Mouse (Mus musculus): Measurements from ENCODE around the gene Fam83g. TPM values are rescaled to one million over a fixed set of nuclear protein-coding genes. Genes with fewer than 3 reads are reported as not detected.

Gene Fam83g
- polyA plus RNA-seq, 1 experiment from 2014 or later = 6.6 TPM

DNA sequence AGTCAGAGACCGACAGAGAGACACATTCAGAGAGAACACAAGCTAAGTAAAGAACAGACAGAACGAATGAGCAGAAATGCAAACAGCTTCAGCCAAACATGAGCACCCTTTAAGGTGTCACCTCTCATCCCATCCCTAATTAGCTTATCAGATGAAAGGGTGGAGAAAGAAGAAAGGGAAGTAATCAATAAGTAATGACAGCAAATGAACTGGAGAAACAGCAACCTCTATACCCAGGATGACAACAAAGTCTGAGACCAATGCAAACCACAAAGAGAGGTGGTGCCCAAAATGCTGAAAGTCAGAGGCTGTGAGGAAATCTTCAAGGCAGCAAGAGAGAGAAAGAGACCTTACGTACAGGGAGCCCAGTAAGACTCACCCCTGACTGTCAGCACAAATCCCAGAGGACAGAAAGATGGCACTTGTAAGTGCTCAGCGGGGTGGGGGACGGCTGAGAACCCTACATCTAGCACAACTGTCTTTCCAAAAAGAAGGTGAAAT, 38.5 kb upstream of the Fam83g start:
- Histone ChIP-seq H3K4me3 (replicated peaks) (no peak overlapping the region), H3K27ac (replicated peaks) (no peak overlapping the region), H3K4me2 (no peak overlapping the region), H3K9me3 (replicated peaks) (no peaks in the 10 kb centered on the region), H3K27me3 (0 out of 2 replicates have a peak, but pooled peaks cover 8% of the 10 kb centered on the region), H3K4me1 (replicated peaks) (no peaks in the 10 kb centered on the region), H3K9ac (no peak overlapping the region), H3K36me3 (replicated peaks) (no peaks in the 10 kb centered on the region)
- WGBS (ENCODE audit: insufficient replicate concordance) = 53% methylated on average over 5 of the region's 5 CpGs
- no peak for ATAC-seq (ENCODE audit: insufficient read depth)

DNA sequence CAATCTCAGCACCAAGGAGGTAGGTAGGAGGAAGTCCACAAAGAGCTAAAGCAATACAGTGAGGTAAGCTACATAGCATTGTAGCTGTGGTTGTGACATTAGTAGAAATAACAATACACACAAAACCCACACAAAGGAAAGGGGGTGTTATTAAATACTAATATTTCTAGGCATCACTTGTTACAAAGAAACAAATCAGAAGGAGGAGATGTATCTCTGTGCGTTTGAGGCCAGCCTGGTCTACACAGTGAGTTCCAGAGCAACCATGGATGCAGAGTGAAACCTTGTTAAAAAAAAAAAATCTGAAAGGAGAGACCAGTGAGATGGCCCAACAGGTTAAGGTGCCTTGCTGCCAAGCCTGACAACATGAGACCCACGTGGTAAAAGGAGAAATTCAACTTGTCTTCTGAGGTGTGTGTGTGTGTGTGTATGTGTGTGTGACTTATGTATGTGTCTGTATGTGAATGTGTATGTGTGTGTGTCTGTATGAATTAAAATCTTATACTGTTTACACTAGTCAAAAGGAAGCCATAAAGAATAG, 37.3 kb upstream of the Fam83g start:
- Histone ChIP-seq H3K27ac (replicated peaks) (no peak overlapping the region), H3K9ac (no peak overlapping the region), H3K27me3 (0 out of 2 replicates have a peak, but pooled peaks cover 8% of the 10 kb centered on the region), H3K4me1 (replicated peaks) (no peaks in the 10 kb centered on the region), H3K4me3 (replicated peaks) (no peak overlapping the region), H3K36me3 (replicated peaks) (no peaks in the 10 kb centered on the region), H3K9me3 (replicated peaks) (no peaks in the 10 kb centered on the region), H3K4me2 (no peak overlapping the region)
- ATAC-seq (ENCODE audit: insufficient read depth) = no peak
- 34% methylated on average over 2 of the region's 2 CpGs for WGBS (ENCODE audit: insufficient replicate concordance)

GRCm38 (mm10) chr11:61647110-61647910, 36.6 kb upstream of the Fam83g start:
- ATAC-seq (ENCODE audit: insufficient read depth) = no peak
- Histone ChIP-seq H3K36me3 (replicated peaks) (no peaks in the 10 kb centered on the region), H3K4me2 (no peak overlapping the region), H3K4me3 (replicated peaks) (no peak overlapping the region), H3K9ac (no peak overlapping the region), H3K9me3 (replicated peaks) (no peaks in the 10 kb centered on the region), H3K27me3 (0 out of 2 replicates have a peak, but pooled peaks cover 8% of the 10 kb centered on the region), H3K27ac (replicated peaks) (no peak overlapping the region), H3K4me1 (replicated peaks) (no peaks in the 10 kb centered on the region)
- 29% methylated on average over 10 of the region's 10 CpGs for WGBS (ENCODE audit: insufficient replicate concordance)

DNA sequence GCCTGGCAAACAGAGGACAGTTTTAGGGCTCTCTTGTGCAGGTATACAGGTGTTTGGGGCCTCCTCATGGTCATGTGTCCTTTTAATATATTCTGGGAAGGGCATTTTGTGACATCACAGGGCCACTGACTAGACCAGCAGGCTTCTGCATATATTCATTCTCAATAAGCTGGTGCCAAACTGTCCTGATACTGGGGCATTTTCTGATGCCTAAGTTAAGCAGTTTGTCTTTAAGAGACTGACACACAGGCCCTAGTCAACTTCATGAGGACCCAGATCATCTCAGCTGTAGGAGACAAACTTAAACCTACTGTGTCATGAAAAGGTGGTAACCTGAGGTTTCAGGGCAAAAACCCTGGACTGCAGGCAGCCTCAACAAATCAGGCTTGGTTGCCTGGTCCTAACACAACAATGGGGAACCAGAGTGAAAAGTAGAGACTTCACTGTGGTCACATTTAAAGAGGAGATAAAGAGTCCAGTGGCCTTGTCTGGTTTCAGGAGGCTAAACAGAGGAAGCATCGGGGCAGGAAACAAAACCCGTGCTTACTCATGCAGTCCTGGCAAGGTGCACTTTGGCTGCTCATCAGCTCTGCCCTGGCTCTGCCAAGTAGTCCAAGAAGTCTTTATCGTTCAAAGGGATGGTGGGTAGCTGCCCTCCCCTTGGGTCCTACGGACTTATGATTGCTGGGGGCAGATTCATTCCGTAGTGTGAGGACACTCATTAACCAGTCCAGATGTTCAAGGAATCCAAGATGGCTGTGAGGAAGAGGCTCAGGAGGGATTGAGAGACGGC, 35.7 kb upstream of the Fam83g start:
- Histone ChIP-seq H3K9ac (no peak overlapping the region), H3K27me3 (0 out of 2 replicates have a peak, but pooled peaks cover 8% of the 10 kb centered on the region), H3K9me3 (replicated peaks) (no peaks in the 10 kb centered on the region), H3K36me3 (replicated peaks) (no peaks in the 10 kb centered on the region), H3K4me3 (replicated peaks) (no peak overlapping the region), H3K4me2 (no peak overlapping the region), H3K4me1 (replicated peaks) (no peaks in the 10 kb centered on the region), H3K27ac (replicated peaks) (no peak overlapping the region)
- 27% methylated on average over 6 of the region's 6 CpGs for WGBS (ENCODE audit: insufficient replicate concordance)
- ATAC-seq (ENCODE audit: insufficient read depth) = no peak

- Histone ChIP-seq H3K36me3 (replicated peaks) (no peaks in the 10 kb centered on the region), H3K9me3 (replicated peaks) (no peaks in the 10 kb centered on the region), H3K27ac (replicated peaks) (no peak overlapping the region), H3K4me1 (replicated peaks) (no peaks in the 10 kb centered on the region), H3K4me3 (replicated peaks) (no peak overlapping the region), H3K27me3 (0 out of 2 replicates have a peak, but pooled peaks cover 8% of the 10 kb centered on the region), H3K4me2 (no peak overlapping the region), H3K9ac (no peak overlapping the region)
- ATAC-seq (ENCODE audit: insufficient read depth) = no peak
- WGBS (ENCODE audit: insufficient replicate concordance) = 50% methylated on average over 7 of the region's 7 CpGs
Observed at GRCm38 (mm10) chr11:61648749-61649115, 35.2 kb upstream of the Fam83g start.

DNA sequence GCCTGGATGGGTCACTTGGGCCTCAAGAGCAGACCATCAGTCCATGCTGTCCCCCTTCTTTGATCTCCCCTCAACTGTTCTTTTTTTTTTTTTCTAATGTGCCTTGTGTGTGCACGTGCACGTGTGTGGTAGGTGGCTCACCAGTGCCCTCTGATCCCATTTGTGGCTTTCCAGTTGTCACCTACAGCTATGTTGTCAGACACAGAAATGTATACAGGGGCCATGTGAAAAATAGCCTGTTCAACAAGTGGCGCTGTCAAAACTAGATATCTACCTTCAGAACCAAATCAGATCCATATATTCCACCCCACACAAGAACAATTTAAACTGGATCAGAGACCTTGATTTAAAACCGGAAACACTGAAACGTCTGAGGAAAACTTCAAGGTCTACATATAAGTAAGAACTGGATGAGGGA, 34.7 kb upstream of the Fam83g start:
- Histone ChIP-seq H3K4me1 (replicated peaks) (no peaks in the 10 kb centered on the region), H3K4me3 (replicated peaks) (no peak overlapping the region), H3K36me3 (replicated peaks) (no peaks in the 10 kb centered on the region), H3K4me2 (no peak overlapping the region), H3K27ac (replicated peaks) (no peak overlapping the region), H3K9ac (no peak overlapping the region), H3K9me3 (replicated peaks) (no peaks in the 10 kb centered on the region), H3K27me3 (0 out of 2 replicates have a peak, but pooled peaks cover 8% of the 10 kb centered on the region)
- 68% methylated on average over 5 of the region's 5 CpGs for WGBS (ENCODE audit: insufficient replicate concordance)
- no peak for ATAC-seq (ENCODE audit: insufficient read depth)

GRCm38 (mm10) chr11:61649626-61650025, 34.3 kb upstream of the Fam83g start:
- Histone ChIP-seq H3K36me3 (replicated peaks) (no peaks in the 10 kb centered on the region), H3K27ac (replicated peaks) (no peak overlapping the region), H3K4me1 (replicated peaks) (no peaks in the 10 kb centered on the region), H3K4me2 (no peak overlapping the region), H3K9me3 (replicated peaks) (no peaks in the 10 kb centered on the region), H3K27me3 (0 out of 2 replicates have a peak, but pooled peaks cover 8% of the 10 kb centered on the region), H3K9ac (no peak overlapping the region), H3K4me3 (replicated peaks) (no peak overlapping the region)
- ATAC-seq (ENCODE audit: insufficient read depth) = no peak
- 67% methylated on average over 4 of the region's 4 CpGs for WGBS (ENCODE audit: insufficient replicate concordance)

DNA sequence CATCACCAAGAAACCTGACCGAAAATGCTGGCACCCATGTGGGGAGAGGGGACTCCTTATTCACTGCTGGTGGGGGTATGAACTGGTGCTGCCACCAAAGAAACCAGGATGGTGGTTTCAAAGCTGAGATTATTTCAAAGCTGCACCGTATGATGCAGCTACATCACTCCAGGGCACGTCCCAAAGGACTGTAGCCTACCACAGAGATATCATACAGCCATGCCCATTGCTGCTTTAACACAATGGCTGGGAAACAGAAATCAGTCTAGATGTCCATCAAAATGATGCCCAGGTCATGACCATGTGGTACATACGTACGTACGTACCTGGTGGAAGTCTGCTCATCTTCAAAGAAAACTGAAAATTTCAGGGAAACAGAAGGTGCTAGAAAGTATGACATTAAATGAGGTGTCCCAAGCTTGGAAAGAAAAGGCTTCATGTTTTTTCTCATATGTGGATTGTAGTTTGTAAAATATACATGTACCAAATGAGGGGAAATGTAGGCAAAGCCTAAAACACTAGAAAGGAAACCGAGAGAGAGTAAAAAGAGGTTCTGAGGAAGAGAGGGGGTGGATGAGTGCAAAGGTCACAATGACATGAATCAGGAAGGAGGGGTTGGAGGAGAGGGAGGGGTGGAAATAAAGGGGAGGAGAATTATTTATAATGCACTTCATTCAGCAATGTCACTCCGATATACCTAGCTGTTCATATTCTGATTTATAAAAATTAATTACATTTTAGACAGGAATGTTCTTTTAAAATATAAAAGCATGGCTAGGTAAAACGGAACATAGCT, 33.2 kb upstream of the Fam83g start:
- no peak overlapping the region for H3K4me3 ChIP-seq (replicated peaks)
- H3K4me2 ChIP-seq = no peak overlapping the region
- H3K27me3 ChIP-seq = 0 out of 2 replicates have a peak, but pooled peaks cover 6% of the 10 kb centered on the region
- no peaks in the 10 kb centered on the region for H3K36me3 ChIP-seq (replicated peaks)
- H3K9ac ChIP-seq = no peak overlapping the region
- no peaks in the 10 kb centered on the region for H3K9me3 ChIP-seq (replicated peaks)
- 60% methylated on average over 9 of the region's 9 CpGs for WGBS (ENCODE audit: insufficient replicate concordance)
- ATAC-seq (ENCODE audit: insufficient read depth) = no peak
- no peaks in the 10 kb centered on the region for H3K4me1 ChIP-seq (replicated peaks)
- no peak overlapping the region for H3K27ac ChIP-seq (replicated peaks)

DNA sequence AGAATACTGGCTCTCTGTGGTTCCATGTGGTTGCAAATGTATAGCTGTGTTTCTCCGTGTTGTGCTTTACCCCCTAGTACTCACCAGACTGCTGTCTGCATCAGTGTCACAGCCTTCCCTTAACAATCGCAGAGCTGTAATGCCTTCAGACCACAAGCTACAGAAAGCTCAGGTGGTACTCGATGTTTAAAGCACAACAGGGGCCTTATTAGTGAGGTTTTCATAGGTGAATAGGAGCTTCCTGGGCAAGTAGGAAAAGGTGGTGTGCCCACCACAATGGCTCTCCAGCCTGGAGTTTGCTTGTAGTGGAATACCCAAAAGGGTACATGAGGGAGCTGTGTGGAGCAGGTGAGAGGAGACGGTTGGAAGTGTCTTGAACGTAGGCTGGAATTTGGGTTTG, 31.7 kb upstream of the Fam83g start:
- no peaks in the 10 kb centered on the region for H3K9me3 ChIP-seq (replicated peaks)
- WGBS (ENCODE audit: insufficient replicate concordance) = 75% methylated on average over 5 of the region's 5 CpGs
- H3K27me3 ChIP-seq = 0 out of 2 replicates have a peak, but pooled peaks cover 3% of the 10 kb centered on the region
- no peaks in the 10 kb centered on the region for H3K36me3 ChIP-seq (replicated peaks)
- no peak overlapping the region for H3K4me2 ChIP-seq
- H3K27ac ChIP-seq (replicated peaks) = no peak overlapping the region
- no peaks in the 10 kb centered on the region for H3K4me1 ChIP-seq (replicated peaks)
- no peak for ATAC-seq (ENCODE audit: insufficient read depth)
- no peak overlapping the region for H3K9ac ChIP-seq
- no peak overlapping the region for H3K4me3 ChIP-seq (replicated peaks)

GRCm38 (mm10) chr11:61652686-61653447, 31.0 kb upstream of the Fam83g start, which contains the start of gene Grap:
Gene Grap, plus strand, starts transcription at chr11:61653265.
- Histone ChIP-seq H3K9ac (no peak within 1 kb of the TSS), H3K4me3 (replicated peaks) (peak within 1 kb of the TSS; percentile 40), H3K27ac (replicated peaks) (no peak within 1 kb of the TSS), H3K27me3 (0 out of 2 replicates have a peak, but pooled peaks cover 3% of the 10 kb centered on the region), H3K9me3 (replicated peaks) (no peaks in the 10 kb centered on the region), H3K36me3 (replicated peaks) (no peaks in the 10 kb centered on the region), H3K4me1 (replicated peaks) (no peaks in the 10 kb centered on the region), H3K4me2 (peak within 1 kb of the TSS; percentile 4; the same call in 1 of the 2 replicates)
- WGBS (ENCODE audit: insufficient replicate concordance) = 8% methylated on average over 10 of the region's 10 CpGs
- ATAC-seq (ENCODE audit: insufficient read depth) = no peak

All from liver, embryonic 15.5 days (tissue).